Mouse (Mus musculus): ENCODE measurements around the gene Klra5. TPM values are rescaled to one million over a fixed set of nuclear protein-coding genes. Genes with fewer than 3 reads are reported as not detected.
"Not testable (repeated sequence)": the region's sequence is repeated elsewhere in the genome, so short reads cannot be mapped to it uniquely, and the experiment has no call there.

Klra5 gene
- not detected for total RNA-seq (2022)

- not testable (repeated sequence) for DNase-seq
Observed at GRCm38 (mm10) chr6:129917476-129917946, at the start of gene Klra5. Klra5 (minus strand) TSS chr6:129917650.

GRCm38 (mm10) chr6:129916996-129917395, 454 bp downstream of the Klra5 start:
- DNase-seq, result no peak

- no peak for DNase-seq
Observed at GRCm38 (mm10) chr6:129882525-129882924, 34.9 kb downstream of the Klra5 start.

GRCm38 (mm10) chr6:129876549-129876948, 40.9 kb downstream of the Klra5 start, which contains the start of gene Klra17:
Klra17 (minus strand) TSS chr6:129876672.
- DNase-seq, result no peak

GRCm38 (mm10) chr6:129862349-129862748, 55.1 kb downstream of the Klra5 start, which contains the start of gene Gm17631:
Gm17631 (plus strand) TSS chr6:129862649.
- not testable (repeated sequence) for DNase-seq

Other genes starting within 250 kb of the Klra5 start
- gene Klrc1, start 238.7 kb downstream of the Klra5 start, total RNA-seq (2022), result under 1 TPM; 0.14 to 0.49 (median 0.25) TPM
- gene Klri1, start 200.5 kb downstream of the Klra5 start, total RNA-seq (2022), result not detected
- gene Klri2, start 177.2 kb downstream of the Klra5 start, total RNA-seq (2022), result under 1 TPM; 0.08 to 0.24 (median 0.16) TPM
- gene Gm156, start 133.4 kb downstream of the Klra5 start, total RNA-seq (2022), result not detected
- not detected for gene Gm17631, start 55.0 kb downstream of the Klra5 start, total RNA-seq (2022)
- gene Klra17, start 41.0 kb downstream of the Klra5 start, total RNA-seq (2022), result under 1 TPM in 1 of 4 experiments, not detected in 3; 0.24 TPM
- gene Klra6, start 109.3 kb upstream of the Klra5 start, total RNA-seq (2022), result under 1 TPM in 1 of 4 experiments, not detected in 3; 0.27 TPM
- under 1 TPM in 1 of 4 experiments, not detected in 3; 0.46 TPM for gene Klra4, start 149.6 kb upstream of the Klra5 start, total RNA-seq (2022)
- under 1 TPM in 3 of 4 experiments, not detected in 1; 0.29 to 0.49 (median 0.32) TPM for gene Klra8, start 212.2 kb upstream of the Klra5 start, total RNA-seq (2022)

All from adrenal gland, adult 8-10 months (tissue).